Mouse (Mus musculus): ENCODE results near the gene Thap8. TPM values are rescaled to one million over a fixed set of nuclear protein-coding genes. Genes with fewer than 3 reads are reported as not detected.

Thap8 gene
- polyA plus RNA-seq, 1 experiment from 2014 or later, result 0.66 TPM

DNA sequence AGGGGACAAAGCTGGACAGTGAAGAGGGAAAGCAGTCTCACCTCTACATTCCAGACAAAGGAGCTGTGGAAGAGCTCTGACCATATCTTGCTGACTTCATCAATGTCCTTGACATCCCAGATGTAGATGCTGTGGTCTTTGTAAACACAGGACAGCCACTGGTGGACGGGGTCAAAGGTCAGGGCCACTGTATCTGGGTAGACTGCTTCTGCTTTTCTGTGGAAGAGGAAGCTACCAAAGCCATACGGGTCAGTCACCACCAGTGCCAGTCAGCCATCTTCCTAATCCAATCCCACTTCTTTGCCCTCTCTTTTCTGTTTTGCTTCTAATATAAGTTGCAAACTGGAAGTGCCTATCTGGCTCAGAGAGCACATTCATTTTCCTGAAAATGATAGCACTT, 14.9 kb upstream of the Thap8 start:
- Histone ChIP-seq H3K9me3 (no peaks in the 10 kb centered on the region), H3K27ac (replicated peaks) (no peak overlapping the region), H3K4me1 (no peaks in the 10 kb centered on the region), H3K9ac (replicated peaks) (no peak overlapping the region), H3K27me3 (no peaks in the 10 kb centered on the region), H3K36me3 (0 out of 2 replicates have a peak, but pooled peaks cover 6% of the 10 kb centered on the region), H3K4me3 (no peak overlapping the region), H3K4me2 (replicated peaks) (no peak overlapping the region)
- ATAC-seq (replicated peaks), result no peak
- 87% methylated on average over 2 of the region's 2 CpGs for WGBS

DNA sequence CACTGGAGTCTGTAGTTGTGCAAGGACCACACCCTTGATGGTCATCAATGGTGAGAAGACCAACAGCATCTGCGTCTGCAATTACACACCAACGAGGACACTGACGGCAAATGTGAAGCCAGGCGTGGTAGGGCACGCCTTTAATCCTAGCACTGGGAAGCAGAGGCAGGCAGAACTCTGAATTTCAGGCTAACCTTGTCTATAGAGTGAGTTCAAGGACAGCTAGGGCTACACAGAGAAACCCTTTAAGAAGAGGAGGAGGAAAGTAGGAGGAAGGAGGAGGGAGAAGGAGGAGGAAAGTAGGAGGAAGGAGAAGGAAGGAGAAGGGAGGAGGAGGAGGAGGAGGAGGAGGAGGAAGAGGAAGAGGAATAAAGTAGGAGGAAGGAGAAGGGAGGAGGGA, 14.4 kb upstream of the Thap8 start:
- no peak overlapping the region for H3K4me2 ChIP-seq (replicated peaks)
- no peak overlapping the region for H3K9ac ChIP-seq (replicated peaks)
- H3K27me3 ChIP-seq, result no peaks in the 10 kb centered on the region
- ATAC-seq (replicated peaks), result no peak
- 0 out of 2 replicates have a peak, but pooled peaks cover 6% of the 10 kb centered on the region for H3K36me3 ChIP-seq
- no peak overlapping the region for H3K4me3 ChIP-seq
- H3K9me3 ChIP-seq, result no peaks in the 10 kb centered on the region
- H3K27ac ChIP-seq (replicated peaks), result no peak overlapping the region
- whole genome bisulfite sequencing, result 92% methylated on average over 5 of the region's 5 CpGs
- H3K4me1 ChIP-seq, result no peaks in the 10 kb centered on the region

GRCm38 (mm10) chr7:30265935-30266334, 14.0 kb upstream of the Thap8 start:
- Histone ChIP-seq H3K4me2 (replicated peaks) (no peak overlapping the region), H3K9me3 (no peaks in the 10 kb centered on the region), H3K36me3 (0 out of 2 replicates have a peak, but pooled peaks cover 6% of the 10 kb centered on the region), H3K27me3 (no peaks in the 10 kb centered on the region), H3K27ac (replicated peaks) (no peak overlapping the region), H3K9ac (replicated peaks) (no peak overlapping the region), H3K4me3 (no peak overlapping the region), H3K4me1 (no peaks in the 10 kb centered on the region)
- WGBS, result 95% methylated on average over 7 of the region's 7 CpGs
- no peak for ATAC-seq (replicated peaks)

DNA sequence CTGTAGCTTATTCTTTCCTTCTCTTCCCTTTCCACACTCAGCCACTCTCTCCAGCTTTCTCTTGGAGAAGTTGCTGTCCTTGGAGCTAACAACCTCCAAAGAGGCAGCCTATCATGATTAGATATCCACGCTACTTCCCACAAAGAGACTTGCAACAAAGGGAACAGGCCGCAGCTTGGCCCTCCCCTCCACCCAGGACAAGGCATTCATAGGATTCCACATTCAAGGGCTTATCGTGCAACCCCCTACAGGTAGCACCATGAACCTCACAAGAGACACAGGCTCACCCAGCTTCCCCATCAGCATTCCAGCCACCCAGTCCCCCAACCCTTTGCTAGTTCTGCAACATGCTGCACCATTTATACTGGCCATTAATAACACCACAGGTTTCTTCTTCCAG, 13.1 kb upstream of the Thap8 start:
- Histone ChIP-seq H3K9me3 (no peaks in the 10 kb centered on the region), H3K4me2 (replicated peaks) (no peak overlapping the region), H3K27ac (replicated peaks) (no peak overlapping the region), H3K4me1 (no peaks in the 10 kb centered on the region), H3K4me3 (no peak overlapping the region), H3K9ac (replicated peaks) (no peak overlapping the region), H3K27me3 (no peaks in the 10 kb centered on the region), H3K36me3 (0 out of 2 replicates have a peak, but pooled peaks cover 6% of the 10 kb centered on the region)
- no peak for ATAC-seq (replicated peaks)
- 80% methylated on average over 3 of the region's 3 CpGs for WGBS

DNA sequence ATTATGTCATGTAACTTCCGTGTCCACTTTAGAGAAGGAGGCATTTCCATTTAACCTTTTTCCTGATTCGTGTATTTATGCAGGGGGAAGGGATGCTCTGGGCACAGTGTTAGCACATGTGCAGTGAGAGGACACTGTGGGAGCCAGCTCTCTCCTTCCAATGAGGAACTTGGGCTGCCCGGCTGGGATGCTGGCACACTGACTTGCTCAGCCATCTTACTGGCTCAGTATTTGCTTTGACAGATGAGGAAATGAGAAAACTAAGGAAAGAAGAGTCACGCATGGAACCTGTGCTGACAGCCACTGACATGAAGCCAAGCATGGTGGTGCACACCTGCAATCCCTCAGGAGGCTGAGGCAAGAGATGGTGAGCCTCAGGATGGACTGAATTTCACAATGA, 10.3 kb upstream of the Thap8 start:
- Histone ChIP-seq H3K4me1 (no peaks in the 10 kb centered on the region), H3K4me3 (no peak overlapping the region), H3K9ac (replicated peaks) (no peak overlapping the region), H3K27me3 (no peaks in the 10 kb centered on the region), H3K4me2 (replicated peaks) (no peak overlapping the region), H3K36me3 (no peaks in the 10 kb centered on the region), H3K9me3 (no peaks in the 10 kb centered on the region), H3K27ac (replicated peaks) (no peak overlapping the region)
- no peak for ATAC-seq (replicated peaks)
- 93% methylated on average over 4 of the region's 4 CpGs for WGBS

DNA sequence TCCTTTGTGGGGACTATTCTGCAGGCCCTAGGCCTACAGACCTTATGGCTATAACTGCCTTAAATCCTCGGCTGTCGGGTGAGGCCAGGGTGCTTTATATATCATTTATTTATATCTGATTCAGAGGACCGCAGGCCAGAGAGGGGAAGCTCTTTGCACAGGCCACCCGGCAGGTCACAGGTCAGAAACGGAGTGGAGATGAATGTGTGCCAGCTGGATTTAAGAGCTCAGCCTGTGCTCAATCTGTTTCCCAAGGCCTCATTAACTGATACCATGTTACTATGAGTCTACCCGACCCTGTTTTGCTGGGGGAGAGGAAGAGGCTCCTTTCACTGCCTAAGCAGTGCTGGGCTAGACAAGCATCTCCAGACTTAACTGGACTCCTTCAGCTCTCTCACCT, 5.5 kb upstream of the Thap8 start:
- Histone ChIP-seq H3K9me3 (no peaks in the 10 kb centered on the region), H3K36me3 (no peaks in the 10 kb centered on the region), H3K4me1 (peaks cover 7% of the 10 kb centered on the region), H3K4me3 (no peak overlapping the region), H3K9ac (replicated peaks) (no peak overlapping the region), H3K27ac (replicated peaks) (no peak overlapping the region), H3K27me3 (no peaks in the 10 kb centered on the region), H3K4me2 (replicated peaks) (no peak overlapping the region)
- 89% methylated on average over 6 of the region's 6 CpGs for WGBS
- no peak for ATAC-seq (replicated peaks)

GRCm38 (mm10) chr7:30278911-30279310, 983 bp upstream of the Thap8 start:
- Histone ChIP-seq H3K27ac (replicated peaks) (no peak overlapping the region), H3K9ac (replicated peaks) (no peak overlapping the region), H3K36me3 (no peaks in the 10 kb centered on the region), H3K9me3 (no peaks in the 10 kb centered on the region), H3K27me3 (no peaks in the 10 kb centered on the region), H3K4me1 (peaks cover 18% of the 10 kb centered on the region), H3K4me2 (replicated peaks) (peak overlapping the region; percentile 81), H3K4me3 (no peak overlapping the region)
- 61% methylated on average over 2 of the region's 2 CpGs for WGBS
- no peak for ATAC-seq (replicated peaks)

GRCm38 (mm10) chr7:30279536-30279935, 358 bp upstream of the Thap8 start:
- peak overlapping the region; percentile 45 for H3K9ac ChIP-seq (replicated peaks)
- under 1% methylated on average over 6 of the region's 6 CpGs for WGBS
- H3K27me3 ChIP-seq, result no peaks in the 10 kb centered on the region
- H3K4me1 ChIP-seq, result peaks cover 18% of the 10 kb centered on the region
- no peak overlapping the region for H3K27ac ChIP-seq (replicated peaks)
- H3K36me3 ChIP-seq, result no peaks in the 10 kb centered on the region
- H3K4me2 ChIP-seq (replicated peaks), result peak overlapping the region; percentile 81
- H3K4me3 ChIP-seq, result peak overlapping the region; percentile 71
- no peaks in the 10 kb centered on the region for H3K9me3 ChIP-seq
- ATAC-seq (replicated peaks), result no peak

- Histone ChIP-seq H3K4me2 (replicated peaks) (peak overlapping the region; percentile 81), H3K27ac (replicated peaks) (peak overlapping the region; percentile 99), H3K4me3 (peak overlapping the region; percentile 71), H3K4me1 (peaks cover 18% of the 10 kb centered on the region), H3K9me3 (no peaks in the 10 kb centered on the region), H3K36me3 (no peaks in the 10 kb centered on the region), H3K9ac (replicated peaks) (peak overlapping the region; percentile 70), H3K27me3 (no peaks in the 10 kb centered on the region)
- WGBS, result 1% methylated on average over 20 of the region's 20 CpGs
- ATAC-seq (replicated peaks), result peak; percentile 81
Observed at GRCm38 (mm10) chr7:30280670-30281138, 810 bp downstream of the Thap8 start.

GRCm38 (mm10) chr7:30281522-30281921, 1.6 kb downstream of the Thap8 start:
- Histone ChIP-seq H3K36me3 (no peaks in the 10 kb centered on the region), H3K9ac (replicated peaks) (no peak overlapping the region), H3K4me1 (peaks cover 18% of the 10 kb centered on the region), H3K4me2 (replicated peaks) (peak overlapping the region; percentile 81; the same call in 1 of the 2 replicates), H3K9me3 (no peaks in the 10 kb centered on the region), H3K27me3 (no peaks in the 10 kb centered on the region), H3K27ac (replicated peaks) (no peak overlapping the region; the same call in 1 of the 2 replicates), H3K4me3 (peak overlapping the region; percentile 71; the same call in 1 of the 2 replicates)
- WGBS, result 77% methylated on average over 4 of the region's 4 CpGs
- no peak for ATAC-seq (replicated peaks)

- no peak overlapping the region for H3K9ac ChIP-seq (replicated peaks)
- H3K27me3 ChIP-seq, result no peaks in the 10 kb centered on the region
- no peak overlapping the region for H3K4me3 ChIP-seq
- H3K27ac ChIP-seq (replicated peaks), result no peak overlapping the region
- H3K9me3 ChIP-seq, result no peaks in the 10 kb centered on the region
- H3K36me3 ChIP-seq, result no peaks in the 10 kb centered on the region
- peaks cover 18% of the 10 kb centered on the region for H3K4me1 ChIP-seq
- H3K4me2 ChIP-seq (replicated peaks), result no peak overlapping the region
- WGBS, result 83% methylated on average over 7 of the region's 7 CpGs
- no peak for ATAC-seq (replicated peaks)
Observed at GRCm38 (mm10) chr7:30282740-30283139, 2.8 kb downstream of the Thap8 start.

GRCm38 (mm10) chr7:30286701-30287410, 7.0 kb downstream of the Thap8 start:
- ATAC-seq (replicated peaks), result no peak
- H3K4me3 ChIP-seq, result no peak overlapping the region
- H3K9ac ChIP-seq (replicated peaks), result no peak overlapping the region
- peaks cover 7% of the 10 kb centered on the region for H3K4me1 ChIP-seq
- no peaks in the 10 kb centered on the region for H3K36me3 ChIP-seq
- H3K27ac ChIP-seq (replicated peaks), result no peak overlapping the region
- H3K27me3 ChIP-seq, result no peaks in the 10 kb centered on the region
- H3K9me3 ChIP-seq, result no peaks in the 10 kb centered on the region
- no peak overlapping the region for H3K4me2 ChIP-seq (replicated peaks)
- WGBS, result 56% methylated on average over 8 of the region's 8 CpGs

DNA sequence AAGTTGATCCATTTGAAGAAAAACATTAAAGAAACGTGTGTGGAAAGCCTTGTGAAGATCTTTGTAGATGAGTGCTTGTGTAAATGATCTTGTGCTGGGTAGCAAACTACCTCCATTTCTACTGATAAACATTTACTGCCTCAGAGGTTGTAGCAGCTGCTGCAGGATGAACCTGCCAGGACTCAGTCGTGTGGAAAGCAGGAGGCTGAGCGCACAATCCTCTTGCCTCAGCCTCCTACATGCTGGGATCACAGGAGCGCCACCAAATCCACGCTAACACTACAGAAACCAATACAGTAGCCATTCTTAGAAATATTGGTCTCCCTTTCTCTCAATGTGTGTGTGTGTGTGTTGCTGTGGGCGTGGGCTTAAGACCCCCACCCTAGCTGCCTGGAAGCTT, 8.2 kb downstream of the Thap8 start:
- no peak overlapping the region for H3K27ac ChIP-seq (replicated peaks)
- H3K36me3 ChIP-seq, result no peaks in the 10 kb centered on the region
- H3K27me3 ChIP-seq, result no peaks in the 10 kb centered on the region
- peaks cover 17% of the 10 kb centered on the region for H3K4me1 ChIP-seq
- H3K4me3 ChIP-seq, result no peak overlapping the region
- no peaks in the 10 kb centered on the region for H3K9me3 ChIP-seq
- H3K4me2 ChIP-seq (replicated peaks), result no peak overlapping the region
- 72% methylated on average over 6 of the region's 6 CpGs for WGBS
- H3K9ac ChIP-seq (replicated peaks), result no peak overlapping the region
- ATAC-seq (replicated peaks), result no peak
